Mouse (Mus musculus): ENCODE measurements around the gene Bace2.

Bace2 gene

GRCm38 (mm10) chr16:97474671-97475070 is 118.1 kb downstream of the Bace2 start:
- no peak for DNase-seq

- no peak for DNase-seq
Measured at GRCm38 (mm10) chr16:97475581-97475980, 119.0 kb downstream of the Bace2 start.

GRCm38 (mm10) chr16:97476524-97476923 is 120.0 kb downstream of the Bace2 start:
- DNase-seq, result no peak

- no peak for DNase-seq
Measured at GRCm38 (mm10) chr16:97478655-97479054, 122.1 kb downstream of the Bace2 start.

GRCm38 (mm10) chr16:97492369-97492768 is 135.8 kb downstream of the Bace2 start:
- no peak for DNase-seq
